Mouse (Mus musculus) frontal cortex, postnatal 25 days (tissue): ENCODE results near the gene Thop1.
A peak's percentile ranks its signal among the peaks of the same experiment; 100 is the strongest.
"Not testable (repeated sequence)": the region's sequence is repeated elsewhere in the genome, so short reads cannot be mapped to it uniquely, and the experiment has no call there.

Experiments
- DNase-seq, 2 experiments: peaks; one replicate each; pipeline ENCODE4 v3.0.0; 2022; ENCODE audit warnings: low spot score in 2 of 2

Thop1 gene

GRCm38 (mm10) chr10:81069836-81070235 is at the start of gene Thop1:
Gene Thop1, plus strand, starts transcription at chr10:81070035.
- DNase-seq = peak; percentile 86 to 93

GRCm38 (mm10) chr10:81020207-81020606 is 49.6 kb upstream of the Thop1 start:
- DNase-seq = no peak

GRCm38 (mm10) chr10:81021547-81022110 is 48.2 kb upstream of the Thop1 start:
- DNase-seq = no peak

- no peak for DNase-seq
These were observed 47.1 kb upstream of the Thop1 start for GRCm38 (mm10) chr10:81022744-81023143.

GRCm38 (mm10) chr10:81024346-81024937 is 45.4 kb upstream of the Thop1 start:
- DNase-seq = no peak

- no peak for DNase-seq
These were observed 44.7 kb upstream of the Thop1 start for GRCm38 (mm10) chr10:81025047-81025621.

GRCm38 (mm10) chr10:81025639-81026275 is 44.1 kb upstream of the Thop1 start, which contains the start of gene Diras1:
Gene Diras1, minus strand, starts transcription at chr10:81025662.
- no peak for DNase-seq

GRCm38 (mm10) chr10:81026857-81027256 is 43.0 kb upstream of the Thop1 start:
- no peak for DNase-seq

GRCm38 (mm10) chr10:81027331-81027730 is 42.5 kb upstream of the Thop1 start:
- DNase-seq = no peak

GRCm38 (mm10) chr10:81028219-81028618 is 41.6 kb upstream of the Thop1 start:
- no peak for DNase-seq

GRCm38 (mm10) chr10:81029031-81029430 is 40.8 kb upstream of the Thop1 start:
- no peak for DNase-seq

- DNase-seq = no peak
These were observed 36.2 kb upstream of the Thop1 start for GRCm38 (mm10) chr10:81033586-81033985.

GRCm38 (mm10) chr10:81036251-81036650 is 33.6 kb upstream of the Thop1 start:
- DNase-seq = no peak

GRCm38 (mm10) chr10:81036988-81037580 is 32.8 kb upstream of the Thop1 start, which contains the start of gene Slc39a3:
Gene Slc39a3, minus strand, starts transcription at chr10:81037426.
- peak; percentile 100 for DNase-seq

- DNase-seq = peak; percentile 72 to 73
These were observed 28.2 kb upstream of the Thop1 start for GRCm38 (mm10) chr10:81041458-81042175.

GRCm38 (mm10) chr10:81045246-81045645 is 24.6 kb upstream of the Thop1 start:
- not testable (repeated sequence) for DNase-seq

GRCm38 (mm10) chr10:81050645-81051044 is 19.2 kb upstream of the Thop1 start:
- no peak for DNase-seq

GRCm38 (mm10) chr10:81051133-81051532 is 18.7 kb upstream of the Thop1 start:
- DNase-seq = no peak

GRCm38 (mm10) chr10:81052577-81052976 is 17.3 kb upstream of the Thop1 start:
- no peak for DNase-seq

- no peak for DNase-seq
These were observed 14.7 kb upstream of the Thop1 start for GRCm38 (mm10) chr10:81055169-81055568.

- not testable (repeated sequence) for DNase-seq
These were observed 14.0 kb upstream of the Thop1 start for GRCm38 (mm10) chr10:81055802-81056340.
